Mouse (Mus musculus) cerebellum, postnatal 14 days (tissue): ENCODE results near the gene Gjb3.

Source experiments
- DNase-seq, 2 experiments: peaks; one replicate each; pipeline ENCODE4 v3.0.0; 2021; ENCODE audit warnings: mixed read lengths in 2 of 2

Gjb3 gene

GRCm38 (mm10) chr4:127278451-127279001, 52.1 kb downstream of the Gjb3 start:
- DNase-seq, result no peak
